Mouse (Mus musculus): ENCODE measurements around the gene Gsk3a. TPM values are rescaled to one million over a fixed set of nuclear protein-coding genes. Genes with fewer than 3 reads are reported as not detected.

The Gsk3a gene
- polyA plus RNA-seq, 1 experiment from 2014 or later: 12.0 TPM

DNA sequence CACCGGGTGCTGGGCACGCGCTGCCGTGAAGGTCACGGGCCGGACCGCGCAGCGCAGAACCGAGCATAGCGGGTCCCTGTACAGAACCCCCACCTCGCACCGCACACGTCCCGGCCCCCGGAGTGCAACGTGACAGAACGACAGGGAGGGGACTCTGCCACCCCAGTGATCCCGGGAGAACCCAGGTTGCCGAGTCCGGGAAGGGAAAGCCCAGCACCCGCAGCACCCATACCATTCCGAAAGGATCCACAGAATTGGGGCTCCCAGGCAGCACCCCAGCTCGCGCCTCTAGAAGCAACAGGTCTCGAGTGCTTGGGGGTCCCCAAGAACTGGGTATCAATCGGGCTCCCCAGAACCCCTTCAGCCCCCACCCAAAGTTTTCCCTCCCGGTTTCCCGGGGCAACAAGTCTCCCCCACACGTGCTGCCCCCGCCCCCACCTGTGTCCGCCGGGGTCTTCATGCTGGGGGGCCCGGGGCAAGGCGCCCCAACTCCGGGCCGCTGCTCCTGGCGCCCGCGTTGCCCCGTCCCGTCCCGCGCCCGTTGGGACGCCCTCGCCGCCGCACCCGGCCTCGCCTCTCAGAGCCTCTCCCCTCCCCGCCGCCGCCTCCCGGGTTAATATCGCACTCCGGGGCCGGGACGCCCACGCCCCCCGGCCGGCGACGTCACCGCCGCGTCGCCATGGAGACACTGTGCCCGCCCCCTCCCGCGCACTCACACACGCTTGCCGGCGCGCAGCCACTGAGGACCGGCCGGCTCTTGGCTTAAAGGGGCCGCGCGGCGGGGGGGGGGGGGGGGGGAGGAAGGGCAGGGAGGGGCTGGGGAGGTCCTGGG, 12.7 kb upstream of the Gsk3a start, which contains the start of gene Erf:
Gene Erf, minus strand, starts transcription at position 621 of the 832 bp plus-strand sequence.
- Histone ChIP-seq H3K9me3 (replicated peaks) (no peaks in the 10 kb centered on the region), H3K36me3 (peaks cover 32% of the 10 kb centered on the region), H3K4me1 (peaks cover 49% of the 10 kb centered on the region), H3K27ac (peak within 1 kb of the TSS; percentile 97), H3K4me3 (peak within 1 kb of the TSS; percentile 99), H3K27me3 (ENCODE audit: low read depth, poor library complexity, severe bottlenecking) (no peaks in the 10 kb centered on the region)
- under 1% methylated on average over 78 of the region's 81 CpGs for WGBS
- DNase-seq (ENCODE audit: low spot score): peak; percentile 99

GRCm38 (mm10) chr7:25249314-25250140, 11.9 kb upstream of the Gsk3a start:
- Histone ChIP-seq H3K9me3 (replicated peaks) (no peaks in the 10 kb centered on the region), H3K4me1 (peaks cover 53% of the 10 kb centered on the region), H3K27me3 (ENCODE audit: low read depth, poor library complexity, severe bottlenecking) (no peaks in the 10 kb centered on the region), H3K36me3 (peaks cover 41% of the 10 kb centered on the region), H3K4me3 (peak overlapping the region; percentile 99), H3K27ac (peak overlapping the region; percentile 97)
- 1% methylated on average over 55 of the region's 73 CpGs for WGBS
- DNase-seq (ENCODE audit: low spot score): peak; percentile 92

GRCm38 (mm10) chr7:25248846-25249313, 11.2 kb upstream of the Gsk3a start:
- H3K4me1 ChIP-seq: peaks cover 59% of the 10 kb centered on the region
- peak overlapping the region; percentile 99 for H3K4me3 ChIP-seq
- no peaks in the 10 kb centered on the region for H3K9me3 ChIP-seq (replicated peaks)
- H3K27me3 ChIP-seq (ENCODE audit: low read depth, poor library complexity, severe bottlenecking): no peaks in the 10 kb centered on the region
- no peak for DNase-seq (ENCODE audit: low spot score)
- peaks cover 47% of the 10 kb centered on the region for H3K36me3 ChIP-seq
- WGBS: under 1% methylated on average over 25 of the region's 25 CpGs
- H3K27ac ChIP-seq: peak overlapping the region; percentile 97

DNA sequence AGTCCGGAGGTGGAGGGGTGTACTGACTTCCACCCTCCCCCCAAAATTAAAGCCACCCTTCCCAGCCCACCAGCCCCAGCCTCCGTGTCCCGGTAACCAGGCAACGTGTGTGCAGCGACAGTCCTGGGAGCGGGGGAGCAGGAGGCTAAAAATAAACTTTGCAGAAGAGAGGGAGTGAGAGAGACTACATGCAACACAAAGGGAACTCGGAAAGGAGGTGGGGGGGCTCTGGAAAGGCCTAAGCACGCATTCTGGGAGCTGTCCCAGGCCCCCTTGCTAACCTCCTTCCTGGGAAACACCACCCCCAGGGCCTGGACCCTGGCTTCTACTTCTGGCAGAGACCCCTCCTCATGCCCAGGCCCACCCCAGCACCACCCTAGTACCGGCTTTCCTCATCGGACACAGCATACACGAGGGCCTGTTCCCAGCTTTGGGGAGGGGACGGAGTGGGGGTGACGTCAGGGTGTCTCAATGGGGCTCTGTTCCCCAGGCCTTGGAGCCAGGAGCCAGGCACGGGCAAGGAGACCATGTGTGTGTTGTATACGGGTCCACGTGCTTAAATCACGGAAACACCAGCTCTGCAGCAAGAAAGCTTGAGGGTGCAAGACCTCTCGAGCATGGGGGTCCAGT, 10.5 kb upstream of the Gsk3a start:
- Histone ChIP-seq H3K4me1 (peaks cover 64% of the 10 kb centered on the region), H3K27ac (peak overlapping the region; percentile 97), H3K36me3 (peaks cover 55% of the 10 kb centered on the region), H3K4me3 (peak overlapping the region; percentile 99), H3K27me3 (ENCODE audit: low read depth, poor library complexity, severe bottlenecking) (no peaks in the 10 kb centered on the region), H3K9me3 (replicated peaks) (no peaks in the 10 kb centered on the region)
- WGBS: 3% methylated on average over 18 of the region's 18 CpGs
- DNase-seq (ENCODE audit: low spot score): peak; percentile 65

- H3K4me1 ChIP-seq: peaks cover 64% of the 10 kb centered on the region
- H3K36me3 ChIP-seq: peaks cover 61% of the 10 kb centered on the region
- H3K9me3 ChIP-seq (replicated peaks): no peaks in the 10 kb centered on the region
- no peak for DNase-seq (ENCODE audit: low spot score)
- WGBS: 32% methylated on average over 3 of the region's 3 CpGs
- peak overlapping the region; percentile 97 for H3K27ac ChIP-seq
- H3K4me3 ChIP-seq: peak overlapping the region; percentile 99
- H3K27me3 ChIP-seq (ENCODE audit: low read depth, poor library complexity, severe bottlenecking): no peaks in the 10 kb centered on the region
Measured at GRCm38 (mm10) chr7:25247498-25247897, 9.8 kb upstream of the Gsk3a start.

GRCm38 (mm10) chr7:25246759-25247137, 9.1 kb upstream of the Gsk3a start:
- peaks cover 67% of the 10 kb centered on the region for H3K36me3 ChIP-seq

GRCm38 (mm10) chr7:25246079-25246758, 8.6 kb upstream of the Gsk3a start:
- Histone ChIP-seq H3K4me1 (peaks cover 56% of the 10 kb centered on the region), H3K27me3 (ENCODE audit: low read depth, poor library complexity, severe bottlenecking) (no peaks in the 10 kb centered on the region), H3K4me3 (peak overlapping the region; percentile 99), H3K36me3 (peaks cover 73% of the 10 kb centered on the region), H3K9me3 (replicated peaks) (no peaks in the 10 kb centered on the region), H3K27ac (peak overlapping the region; percentile 97; the same call in 1 of the 2 replicates)
- DNase-seq (ENCODE audit: low spot score): no peak
- 86% methylated on average over 20 of the region's 20 CpGs for WGBS

More at GRCm38 (mm10) chr7:25246759-25247137, 9.1 kb upstream of the Gsk3a start:
- no peaks in the 10 kb centered on the region for H3K27me3 ChIP-seq (ENCODE audit: low read depth, poor library complexity, severe bottlenecking)
- H3K4me3 ChIP-seq: peak overlapping the region; percentile 99
- 83% methylated on average over 4 of the region's 4 CpGs for WGBS
- no peaks in the 10 kb centered on the region for H3K9me3 ChIP-seq (replicated peaks)
- H3K27ac ChIP-seq: peak overlapping the region; percentile 97; the same call in 1 of the 2 replicates
- peaks cover 58% of the 10 kb centered on the region for H3K4me1 ChIP-seq
- no peak for DNase-seq (ENCODE audit: low spot score)

DNA sequence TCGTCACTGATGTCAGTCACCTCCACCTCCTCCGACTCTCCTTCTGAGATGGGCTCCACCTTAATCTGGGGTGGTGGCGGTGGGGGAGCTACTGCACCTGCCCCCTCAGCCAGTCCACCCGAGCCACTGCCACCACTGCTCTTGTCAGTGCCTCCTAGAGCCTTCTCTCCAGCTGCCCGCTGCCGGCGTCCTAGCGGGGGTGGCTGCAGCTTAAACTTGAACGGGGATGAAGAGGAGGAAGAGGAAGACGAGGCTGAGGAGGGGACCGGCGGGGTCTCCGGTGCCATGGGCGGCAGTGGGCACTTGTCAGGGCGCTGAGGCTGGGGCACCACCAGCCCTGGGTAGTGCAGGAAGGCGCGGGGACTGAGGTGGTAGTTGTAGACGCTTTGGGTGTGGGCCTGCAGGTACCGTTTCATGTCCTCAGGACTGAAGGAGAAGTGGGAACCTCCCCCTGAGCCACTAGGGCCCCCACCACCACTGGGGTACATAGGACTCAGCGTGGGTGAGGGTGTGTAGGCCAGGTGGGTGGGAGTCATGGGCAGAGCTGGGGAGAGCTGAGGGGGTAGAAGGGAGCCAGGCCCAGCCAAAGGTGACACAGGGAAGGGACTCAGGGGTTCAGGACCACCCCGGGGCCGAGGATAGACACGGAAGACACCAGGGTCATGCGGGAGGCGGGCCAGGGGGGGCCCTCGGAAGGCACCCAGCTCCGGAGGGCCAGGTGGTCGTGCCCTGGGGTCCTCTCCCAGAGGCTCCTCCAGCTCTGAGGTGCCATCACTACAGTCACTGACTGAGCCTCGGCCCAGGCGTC, 7.1 kb upstream of the Gsk3a start:
- Histone ChIP-seq H3K36me3 (peaks cover 78% of the 10 kb centered on the region), H3K4me3 (no peak overlapping the region), H3K4me1 (peaks cover 52% of the 10 kb centered on the region), H3K9me3 (replicated peaks) (no peaks in the 10 kb centered on the region), H3K27ac (0 out of 2 replicates have a peak overlapping the region, but pooled peaks have one; percentile 36), H3K27me3 (ENCODE audit: low read depth, poor library complexity, severe bottlenecking) (no peaks in the 10 kb centered on the region)
- WGBS: 91% methylated on average over 30 of the region's 30 CpGs
- DNase-seq (ENCODE audit: low spot score): no peak

DNA sequence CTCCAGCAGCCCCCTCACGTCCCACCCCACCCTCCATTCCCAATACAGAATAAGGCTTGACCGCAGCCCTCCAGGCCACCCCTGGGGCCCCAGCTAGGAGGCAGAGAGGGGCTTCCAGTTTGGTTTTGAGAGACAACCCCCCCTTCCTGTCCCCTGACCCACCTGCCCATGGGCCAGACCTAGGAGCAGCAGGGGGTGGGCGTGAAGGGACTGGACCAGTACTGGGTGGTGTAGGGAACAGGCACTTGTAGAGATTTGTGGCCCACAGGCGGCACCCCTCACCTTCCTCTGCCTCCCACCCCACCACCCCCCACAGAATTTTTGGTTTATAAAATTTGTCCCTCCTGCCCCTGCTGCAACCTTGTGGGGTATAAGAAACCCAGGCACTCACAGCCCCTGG, 5.7 kb upstream of the Gsk3a start:
- no peak for DNase-seq (ENCODE audit: low spot score)
- Histone ChIP-seq H3K27me3 (ENCODE audit: low read depth, poor library complexity, severe bottlenecking) (no peaks in the 10 kb centered on the region), H3K36me3 (peaks cover 74% of the 10 kb centered on the region), H3K4me3 (0 out of 2 replicates have a peak overlapping the region, but pooled peaks have one; percentile 3), H3K27ac (no peak overlapping the region), H3K9me3 (replicated peaks) (no peaks in the 10 kb centered on the region), H3K4me1 (peaks cover 61% of the 10 kb centered on the region)
- WGBS: 93% methylated on average over 4 of the region's 4 CpGs

DNA sequence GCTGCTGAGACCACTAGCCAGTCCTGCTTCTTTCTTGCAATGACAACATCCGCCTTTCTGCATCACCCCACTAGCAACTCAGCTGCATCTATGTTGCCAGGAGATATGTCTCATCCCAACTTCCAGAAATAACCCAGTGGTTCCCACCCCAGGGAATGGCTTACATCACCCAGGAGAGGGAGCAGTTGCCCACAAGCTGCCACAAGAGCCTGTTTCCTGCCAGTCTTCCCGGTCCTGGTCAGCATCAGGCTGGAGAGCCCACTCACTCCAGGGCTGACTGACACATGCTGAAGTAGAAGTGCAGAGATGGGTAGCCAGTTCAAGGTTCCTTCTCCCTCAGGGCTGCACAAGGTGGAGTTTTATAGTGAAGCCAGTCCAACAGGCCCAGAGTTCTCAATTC, 3.4 kb upstream of the Gsk3a start:
- Histone ChIP-seq H3K27me3 (ENCODE audit: low read depth, poor library complexity, severe bottlenecking) (no peaks in the 10 kb centered on the region), H3K36me3 (peaks cover 54% of the 10 kb centered on the region), H3K27ac (no peak overlapping the region), H3K9me3 (replicated peaks) (no peaks in the 10 kb centered on the region), H3K4me1 (peaks cover 47% of the 10 kb centered on the region), H3K4me3 (peak overlapping the region; percentile 14; the same call in 1 of the 2 replicates)
- DNase-seq (ENCODE audit: low spot score): peak; percentile 55
- 27% methylated on average over 2 of the region's 2 CpGs for whole genome bisulfite sequencing

GRCm38 (mm10) chr7:25240631-25241030, 3.0 kb upstream of the Gsk3a start:
- 61% methylated on average over 7 of the region's 7 CpGs for WGBS
- H3K27ac ChIP-seq: no peak overlapping the region
- H3K36me3 ChIP-seq: peaks cover 54% of the 10 kb centered on the region
- peaks cover 47% of the 10 kb centered on the region for H3K4me1 ChIP-seq
- DNase-seq (ENCODE audit: low spot score): no peak
- H3K27me3 ChIP-seq (ENCODE audit: low read depth, poor library complexity, severe bottlenecking): no peaks in the 10 kb centered on the region
- H3K4me3 ChIP-seq: no peak overlapping the region
- no peaks in the 10 kb centered on the region for H3K9me3 ChIP-seq (replicated peaks)
